In genomic region chr10:62604161-62604560, GRCm38 (mm10) we compare ENCODE assay signal across 21 mouse cellular contexts. TPM values are rescaled to one million over a fixed set of nuclear protein-coding genes. Genes with fewer than 3 reads are reported as not detected.
DNase-seq lines count a peak whose midpoint lies in the region; TF ChIP-seq lines count a peak whose summit lies in the region.
"Had no signal": no experiment of that assay in that cellular context is flagged by ENCODE, and none has a peak within 500 bp of the region (broad histone marks: within the 10 kb centered on the region; RNA-seq: fewer than 3 reads in every experiment).

No protein-coding gene starts in this region.

- peak; percentile 29 for TF ChIP-seq CTCF in layer of hippocampus, adult 2 months (conservative IDR thresholded peaks at IDR 0.05)
- peak; percentile 15 to 34 (median 31); a peak in 2 of 6 replicates for TF ChIP-seq CTCF in MEL (IDR thresholded peaks at IDR 0.05 in 2 of 3, conservative IDR thresholded peaks at IDR 0.05 in 1 of 3; ENCODE audit: control insufficient read depth in 1 of 3, insufficient read depth in 1 of 3, low read depth in 2 of 3, low read length in 3 of 3, poor library complexity in 1 of 3, severe bottlenecking in 1 of 3)

- H3K79me2 ChIP-seq in MEL (ENCODE audit: control insufficient read depth, insufficient read depth, low read length, poor library complexity) = peaks cover 32% of the 10 kb centered on the region

- no peak overlapping the region for H3K27ac ChIP-seq in layer of hippocampus, adult 2 months
- peak overlapping the region; percentile 77 for H3K27ac ChIP-seq in MEL (ENCODE audit: control insufficient read depth, low read depth, low read length)
- H3K27ac ChIP-seq: embryonic facial prominence, embryonic 10.5 days; embryonic facial prominence, embryonic 13.5 days; forebrain, embryonic 12.5 days; forebrain, embryonic 15.5 days; heart, adult 2 months; hindbrain, embryonic 12.5 days; hindbrain, embryonic 15.5 days had no signal

- H3K4me1 ChIP-seq in MEL (ENCODE audit: control insufficient read depth in 1 of 2, insufficient read depth in 2 of 2, low read length in 2 of 2) = peaks cover 0 to 11% of the 10 kb centered on the region in 2 experiments; a peak in 2 of 4 replicates

- peaks cover 6 to 15% of the 10 kb centered on the region in 2 experiments for H3K36me3 ChIP-seq in MEL (ENCODE audit: control insufficient read depth in 1 of 2, insufficient read depth in 2 of 2, low read length in 2 of 2)
- H3K36me3 ChIP-seq: forebrain, embryonic 12.5 days; forebrain, embryonic 15.5 days; hindbrain, embryonic 12.5 days; hindbrain, embryonic 15.5 days had no signal

- H3K4me3 ChIP-seq in layer of hippocampus, adult 2 months = no peak overlapping the region
- peak overlapping the region; percentile 70 to 72 for H3K4me3 ChIP-seq in MEL (ENCODE audit: control insufficient read depth in 1 of 2, insufficient read depth in 1 of 2, low read depth in 2 of 2, low read length in 2 of 2)
- H3K4me3 ChIP-seq: embryonic facial prominence, embryonic 10.5 days; embryonic facial prominence, embryonic 13.5 days; forebrain, embryonic 12.5 days; forebrain, embryonic 15.5 days; heart, adult 2 months; hindbrain, embryonic 12.5 days; hindbrain, embryonic 15.5 days had no signal

- peak overlapping the region; percentile 98 for H3K9ac ChIP-seq in MEL (ENCODE audit: control insufficient read depth, low read depth, low read length, poor library complexity, severe bottlenecking)
- H3K9ac ChIP-seq: embryonic facial prominence, embryonic 13.5 days; forebrain, embryonic 12.5 days; forebrain, embryonic 15.5 days; hindbrain, embryonic 12.5 days; hindbrain, embryonic 15.5 days had no signal

- DNase-seq in layer of hippocampus, adult 2 months (ENCODE audit: low spot score in 2 of 2) = no peak
- no peak for DNase-seq in layer of hippocampus, postnatal 10 days (ENCODE audit: low spot score in 2 of 2)
- peak; percentile 19 for DNase-seq in 416B (ENCODE audit: low read depth)
- DNase-seq in MEL (ENCODE audit: low read depth, low spot score) = peak; percentile 56
- DNase-seq in lung, postnatal 14 days = no peak
- DNase-seq in MN1 (ENCODE audit: low spot score) = no peak
- DNase-seq: adrenal gland, adult 2 months; adrenal gland, postnatal 14 days; cerebellum, adult 11 months; cerebellum, adult 2 months; cerebellum, postnatal 10 days; cerebellum, postnatal 36 days; embryo, embryonic 11 days; gastrocnemius, postnatal 25 days; heart, adult 2 months had no signal

- TF ChIP-seq RAD21 in MEL (IDR thresholded peaks at IDR 0.05; ENCODE audit: low read depth, low read length) = no peak

- no peak for TF ChIP-seq EP300 in MEL (IDR thresholded peaks at IDR 0.05; ENCODE audit: low read depth in 1 of 2, low read length in 2 of 2)

- no peak for TF ChIP-seq POLR2A in MEL (IDR thresholded peaks at IDR 0.05; ENCODE audit: control insufficient read depth in 1 of 2, insufficient read depth in 1 of 2, low read depth in 1 of 2, low read length in 2 of 2, poor library complexity in 1 of 2)

- no peaks in the 10 kb centered on the region for H3K27me3 ChIP-seq in MEL (ENCODE audit: control insufficient read depth in 1 of 2, insufficient read depth in 2 of 2, low read length in 2 of 2)
- H3K27me3 ChIP-seq: embryonic facial prominence, embryonic 13.5 days; forebrain, embryonic 12.5 days; forebrain, embryonic 15.5 days; hindbrain, embryonic 12.5 days; hindbrain, embryonic 15.5 days had no signal

- H3K9me3 ChIP-seq in MEL (replicated peaks; ENCODE audit: insufficient read depth, low read length) = no peaks in the 10 kb centered on the region
- H3K9me3 ChIP-seq: embryonic facial prominence, embryonic 10.5 days; embryonic facial prominence, embryonic 13.5 days; forebrain, embryonic 12.5 days; forebrain, embryonic 15.5 days; hindbrain, embryonic 12.5 days; hindbrain, embryonic 15.5 days had no signal

TF ChIP-seq in MEL, 35 proteins besides CTCF, POLR2A, EP300 and RAD21:
- TF ChIP-seq CHD1 (IDR thresholded peaks at IDR 0.05; ENCODE audit: low read depth, low read length) = no peak
- TF ChIP-seq MAFK (IDR thresholded peaks at IDR 0.05; ENCODE audit: borderline replicate concordance, low read depth, low read length) = 0 out of 2 replicates have a peak, but pooled peaks have one; percentile 39
- peak; percentile 69; the same call in 1 of the 2 replicates for TF ChIP-seq MYC (IDR thresholded peaks at IDR 0.05; ENCODE audit: low read depth, low read length)
- peak; percentile 21; the same call in 1 of the 2 replicates for TF ChIP-seq MXI1 (IDR thresholded peaks at IDR 0.05; ENCODE audit: low read depth, low read length)
- TF ChIP-seq GATA1 (IDR thresholded peaks at IDR 0.05; ENCODE audit: low read depth, low read length) = 0 out of 2 replicates have a peak, but pooled peaks have one; percentile 10
- TF ChIP-seq ELF1 (IDR thresholded peaks at IDR 0.05; ENCODE audit: low read depth, low read length) = peak; percentile 26; the same call in 1 of the 2 replicates
- TF ChIP-seq CHD2 (IDR thresholded peaks at IDR 0.05; ENCODE audit: low read length) = no peak
- peak; percentile 94 for TF ChIP-seq TBP (IDR thresholded peaks at IDR 0.05; ENCODE audit: low read depth, low read length)

RNA-seq across cellular contexts. Expression of gene Ddx21, which starts 2.1 kb away (rescaled TPM):
- total RNA-seq in layer of hippocampus, adult 2 months (2021) = 10 to 100 TPM; 20.3 to 25.5 TPM
- total RNA-seq in layer of hippocampus, postnatal 10 days (2021) = 10 to 100 TPM; 34.9 to 35.0 TPM
- 299 and 313 TPM in 2 replicates for total RNA-seq in MEL (2012; rRNA removed)
- polyA plus RNA-seq in MEL (2012; ENCODE audit: insufficient read depth in 1 of 2, insufficient read length in 2 of 2, low read depth in 1 of 2, low replicate concordance in 2 of 2, missing spikeins in 1 of 2) = 1,000 to 10,000 TPM in 1 of 2 experiments, 100 to 1,000 TPM in 1; 386 to 2,442 TPM

RNA-seq across cellular contexts. Expression of gene Kif1bp, which starts 25.9 kb away (rescaled TPM):
- total RNA-seq in layer of hippocampus, adult 2 months (2021) = 100 to 1,000 TPM; 214 to 216 TPM
- 100 to 1,000 TPM; 140 to 141 TPM for total RNA-seq in layer of hippocampus, postnatal 10 days (2021)
- 17.3 and 17.6 TPM in 2 replicates for total RNA-seq in MEL (2012; rRNA removed)
- 100 to 1,000 TPM in 1 of 2 experiments, 10 to 100 TPM in 1; 24.7 to 177 TPM for polyA plus RNA-seq in MEL (2012; ENCODE audit: insufficient read depth in 1 of 2, insufficient read length in 2 of 2, low read depth in 1 of 2, low replicate concordance in 2 of 2, missing spikeins in 1 of 2)

RNA-seq across cellular contexts. Expression of gene Ddx50, which starts 46.9 kb away (rescaled TPM):
- 10 to 100 TPM; 88.5 to 89.2 TPM for total RNA-seq in layer of hippocampus, adult 2 months (2021)
- 10 to 100 TPM; 78.5 to 86.4 TPM for total RNA-seq in layer of hippocampus, postnatal 10 days (2021)
- total RNA-seq in MEL (2012; rRNA removed) = 48.6 and 51.8 TPM in 2 replicates
- 10 to 100 TPM in 1 of 2 experiments, not detected in 1; 71.5 TPM for polyA plus RNA-seq in MEL (2012; ENCODE audit: insufficient read depth in 1 of 2, insufficient read length in 2 of 2, low read depth in 1 of 2, low replicate concordance in 2 of 2, missing spikeins in 1 of 2)

Comparison
In these comparisons a context has a peak if more than half of its experiments do, and no peak if none do; other contexts are left out.
1. DNase-seq: peak in 416B (single experiment) and MEL (single experiment); none in layer of hippocampus, adult 2 months (0 of 2), layer of hippocampus, postnatal 10 days (0 of 2), lung, postnatal 14 days (single experiment) and MN1 (single experiment).